Mouse (Mus musculus): ENCODE data around the gene Zfand3.

GRCm38 (mm10) chr17:30159341-30159740 is 154.8 kb downstream of the Zfand3 start:
- TF ChIP-seq CTCF (IDR thresholded peaks at IDR 0.05; ENCODE audit: insufficient read depth, low read depth, low read length) (no peak), POLR2A (IDR thresholded peaks at IDR 0.05; ENCODE audit: insufficient read depth, low read depth, low read length) (no peak)

All from olfactory bulb, adult 2 months (tissue).